Mouse (Mus musculus): ENCODE data around the gene Gm20388. TPM values are rescaled to one million over a fixed set of nuclear protein-coding genes. Genes with fewer than 3 reads are reported as not detected.

Gene Gm20388
- polyA plus RNA-seq, 1 experiment, result 10.6 TPM

DNA sequence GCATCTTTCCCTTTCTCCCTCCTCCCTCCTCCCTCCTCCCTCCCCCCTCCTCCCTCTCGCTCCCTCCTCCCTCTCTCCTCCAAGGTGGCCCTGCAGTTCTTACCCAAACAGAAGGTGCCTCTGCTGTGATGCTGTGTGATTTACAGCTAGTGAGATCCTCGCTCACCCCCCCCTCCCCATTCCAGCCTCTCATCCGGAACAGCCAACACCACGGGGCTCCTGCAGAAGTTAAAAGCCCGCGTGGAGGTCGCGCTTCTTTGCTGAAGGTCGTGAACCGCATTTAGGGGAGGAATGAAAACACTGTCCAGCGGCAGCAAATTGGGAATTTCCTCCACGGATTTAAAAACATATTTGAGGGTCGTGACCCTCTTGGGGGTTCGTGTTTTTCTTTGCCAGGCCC is 937.1 kb downstream of the Gm20388 start:
- H3K4me1 ChIP-seq (ENCODE audit: control insufficient read depth, insufficient read depth, low read length), result no peaks in the 10 kb centered on the region
- H3K27ac ChIP-seq (ENCODE audit: control insufficient read depth, insufficient read depth, low read depth, low read length, poor library complexity), result no peak overlapping the region
- 15% methylated on average over 14 of the region's 14 CpGs for WGBS
- TF ChIP-seq POLR2A (IDR thresholded peaks at IDR 0.05; ENCODE audit: borderline replicate concordance, control insufficient read depth, low read depth, low read length) (no peak), CTCF (IDR thresholded peaks at IDR 0.05; ENCODE audit: control insufficient read depth, insufficient read depth, low read length) (no peak)
- no peak overlapping the region for H3K4me3 ChIP-seq (replicated peaks; ENCODE audit: control insufficient read depth, low read depth, low read length)

DNA sequence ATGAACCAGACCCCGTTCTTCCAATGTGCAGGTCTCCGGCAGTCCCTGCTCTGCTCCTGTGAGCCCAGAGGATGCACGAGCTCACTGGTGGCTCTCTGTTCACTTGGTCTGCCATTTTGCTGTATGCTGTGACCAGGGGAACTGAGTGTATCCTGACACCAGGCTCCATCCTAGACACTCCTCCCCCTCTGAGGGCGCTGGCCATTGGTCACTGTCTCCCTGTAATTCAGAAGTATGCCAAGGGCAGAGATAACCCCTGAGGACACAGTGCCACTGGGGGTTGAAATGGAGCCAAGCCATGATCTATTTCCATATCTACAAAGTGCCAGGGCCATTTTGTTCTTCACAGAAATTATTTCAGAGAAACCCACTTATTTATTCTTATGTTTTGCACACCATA is 937.8 kb downstream of the Gm20388 start:
- no peak overlapping the region for H3K4me3 ChIP-seq (replicated peaks; ENCODE audit: control insufficient read depth, low read depth, low read length)
- no peak overlapping the region for H3K27ac ChIP-seq (ENCODE audit: control insufficient read depth, insufficient read depth, low read depth, low read length, poor library complexity)
- TF ChIP-seq POLR2A (IDR thresholded peaks at IDR 0.05; ENCODE audit: borderline replicate concordance, control insufficient read depth, low read depth, low read length) (no peak), CTCF (IDR thresholded peaks at IDR 0.05; ENCODE audit: control insufficient read depth, insufficient read depth, low read length) (no peak)
- H3K4me1 ChIP-seq (ENCODE audit: control insufficient read depth, insufficient read depth, low read length), result no peaks in the 10 kb centered on the region
- 59% methylated on average over 4 of the region's 4 CpGs for WGBS

DNA sequence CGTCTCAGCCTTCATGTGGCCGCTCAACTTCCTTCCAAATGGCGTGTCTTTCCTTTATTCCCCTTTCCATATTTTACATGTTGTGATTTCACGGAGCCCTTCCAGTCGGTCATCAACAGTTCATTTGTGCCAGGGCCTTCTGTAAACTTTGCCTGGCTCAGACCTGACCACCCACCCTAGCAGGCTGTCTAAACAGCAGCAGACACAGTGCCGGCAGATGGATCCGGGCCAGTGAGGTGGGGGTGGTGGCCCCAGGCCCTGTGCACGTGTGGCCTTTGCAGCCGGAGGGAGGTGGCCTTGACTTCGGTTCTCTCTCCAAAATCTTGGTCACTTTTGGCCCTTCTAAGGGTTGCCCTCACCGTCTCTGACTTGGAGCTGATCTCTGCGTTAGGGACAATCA is 940.8 kb downstream of the Gm20388 start:
- WGBS, result 83% methylated on average over 12 of the region's 12 CpGs
- H3K4me1 ChIP-seq (ENCODE audit: control insufficient read depth, insufficient read depth, low read length), result no peaks in the 10 kb centered on the region
- no peak for TF ChIP-seq POLR2A (IDR thresholded peaks at IDR 0.05; ENCODE audit: borderline replicate concordance, control insufficient read depth, low read depth, low read length)
- no peak overlapping the region for H3K27ac ChIP-seq (ENCODE audit: control insufficient read depth, insufficient read depth, low read depth, low read length, poor library complexity)
- H3K4me3 ChIP-seq (replicated peaks; ENCODE audit: control insufficient read depth, low read depth, low read length), result no peak overlapping the region

DNA sequence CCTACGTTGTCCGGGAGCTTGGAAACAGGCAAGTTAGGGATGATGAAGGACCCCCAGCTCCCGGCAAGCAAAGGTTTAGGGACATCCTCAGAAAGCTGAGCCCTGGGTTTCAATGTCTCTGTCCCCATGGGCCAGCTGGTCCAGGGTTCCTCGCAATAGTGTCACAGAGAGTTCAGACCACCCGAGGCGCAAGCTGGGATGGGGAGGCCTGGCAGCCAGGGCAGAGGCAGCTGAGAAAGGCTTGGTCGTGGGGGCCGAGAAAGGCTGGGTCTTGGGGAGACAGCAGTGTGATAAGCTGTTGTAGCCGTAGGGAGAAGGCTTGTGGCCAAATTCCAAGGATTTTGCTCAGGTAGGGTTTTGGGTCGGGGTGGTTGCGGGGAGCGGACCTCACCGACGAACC is 949.2 kb downstream of the Gm20388 start:
- no peaks in the 10 kb centered on the region for H3K4me1 ChIP-seq (ENCODE audit: control insufficient read depth, insufficient read depth, low read length)
- 84% methylated on average over 14 of the region's 14 CpGs for WGBS
- no peak overlapping the region for H3K4me3 ChIP-seq (replicated peaks; ENCODE audit: control insufficient read depth, low read depth, low read length)
- no peak overlapping the region for H3K27ac ChIP-seq (ENCODE audit: control insufficient read depth, insufficient read depth, low read depth, low read length, poor library complexity)
- TF ChIP-seq CTCF (IDR thresholded peaks at IDR 0.05; ENCODE audit: control insufficient read depth, insufficient read depth, low read length), result no peak
- no peak for TF ChIP-seq POLR2A (IDR thresholded peaks at IDR 0.05; ENCODE audit: borderline replicate concordance, control insufficient read depth, low read depth, low read length)

DNA sequence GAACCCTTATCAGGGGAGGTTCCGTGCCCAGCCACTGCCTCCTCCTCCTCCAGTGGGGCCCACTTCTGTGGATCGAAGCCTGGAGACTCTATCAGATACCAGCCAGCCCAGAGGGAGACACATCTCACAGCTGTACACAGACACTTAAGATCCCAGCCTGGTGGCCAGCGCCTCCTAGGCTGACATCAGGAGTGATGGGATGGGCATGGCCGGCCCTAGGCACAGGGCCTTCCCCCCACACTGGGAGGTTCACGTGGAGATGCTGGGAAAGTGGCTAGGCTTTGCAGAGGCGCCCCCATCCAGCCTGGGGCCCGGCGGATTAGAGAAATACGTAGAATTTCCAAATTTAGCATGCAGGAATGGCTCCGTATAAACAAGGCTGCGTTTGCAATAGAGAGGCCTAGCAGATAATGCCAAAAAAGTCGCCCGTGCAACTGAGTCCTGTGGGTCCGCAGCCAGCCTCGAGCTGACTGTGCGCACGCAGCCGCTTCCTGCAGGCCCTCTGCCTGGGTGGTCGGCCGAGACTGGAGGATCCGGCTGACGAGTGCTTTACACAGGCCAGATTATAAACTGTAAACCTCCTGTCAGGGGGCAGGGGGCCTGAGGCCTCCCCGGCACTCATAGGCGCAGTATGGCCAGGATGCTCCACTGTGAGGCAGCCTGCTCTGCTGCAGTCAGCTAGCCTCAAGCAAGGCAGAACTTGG is 949.9 kb downstream of the Gm20388 start:
- 68% methylated on average over 24 of the region's 24 CpGs for WGBS
- TF ChIP-seq POLR2A (IDR thresholded peaks at IDR 0.05; ENCODE audit: borderline replicate concordance, control insufficient read depth, low read depth, low read length), result no peak
- H3K4me1 ChIP-seq (ENCODE audit: control insufficient read depth, insufficient read depth, low read length), result no peaks in the 10 kb centered on the region
- H3K4me3 ChIP-seq (replicated peaks; ENCODE audit: control insufficient read depth, low read depth, low read length), result no peak overlapping the region
- H3K27ac ChIP-seq (ENCODE audit: control insufficient read depth, insufficient read depth, low read depth, low read length, poor library complexity), result no peak overlapping the region

DNA sequence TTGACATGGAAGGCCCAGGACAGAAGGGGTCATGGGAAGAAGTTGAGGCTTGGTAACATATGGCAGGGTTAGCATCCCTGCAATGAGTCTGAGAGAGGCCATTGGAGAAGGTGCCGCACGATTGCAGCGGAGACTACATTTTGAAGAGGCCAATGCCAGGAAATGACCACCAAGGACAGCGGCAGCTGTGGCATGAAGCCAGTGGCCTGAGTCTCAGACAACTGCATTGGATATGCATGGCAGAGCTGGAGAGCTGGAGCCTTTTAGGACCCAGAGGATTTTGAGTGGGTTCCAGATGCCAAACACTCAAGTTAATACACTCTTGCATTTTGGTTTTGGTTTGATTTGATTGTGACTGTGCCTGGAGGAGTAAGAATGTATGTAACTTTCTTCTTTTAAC is 953.0 kb downstream of the Gm20388 start:
- H3K4me3 ChIP-seq (replicated peaks; ENCODE audit: control insufficient read depth, low read depth, low read length), result no peak overlapping the region
- no peaks in the 10 kb centered on the region for H3K4me1 ChIP-seq (ENCODE audit: control insufficient read depth, insufficient read depth, low read length)
- no peak overlapping the region for H3K27ac ChIP-seq (ENCODE audit: control insufficient read depth, insufficient read depth, low read depth, low read length, poor library complexity)
- TF ChIP-seq CTCF (IDR thresholded peaks at IDR 0.05; ENCODE audit: control insufficient read depth, insufficient read depth, low read length) (no peak), POLR2A (IDR thresholded peaks at IDR 0.05; ENCODE audit: borderline replicate concordance, control insufficient read depth, low read depth, low read length) (no peak)
- WGBS, result 89% methylated on average over 4 of the region's 4 CpGs

DNA sequence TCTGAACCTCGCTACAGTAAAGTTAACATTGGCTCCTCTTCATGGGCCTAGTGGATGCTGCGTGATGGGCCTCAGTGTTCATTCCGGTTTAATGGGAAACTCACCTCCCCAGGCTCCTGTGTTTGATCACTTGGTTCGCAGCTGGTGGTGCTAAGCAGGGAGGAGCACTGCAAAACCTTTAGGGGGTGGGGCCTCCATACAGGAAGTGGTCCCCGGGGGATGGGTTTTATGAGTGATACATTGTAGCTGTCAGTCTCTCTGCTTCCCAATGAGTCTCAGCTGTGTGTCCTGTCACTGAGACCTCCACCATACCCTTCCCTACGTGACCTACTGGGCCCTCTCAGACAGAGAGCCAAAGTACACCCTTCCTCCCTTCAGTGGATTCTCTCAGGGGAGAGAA is 956.7 kb downstream of the Gm20388 start:
- TF ChIP-seq CTCF (IDR thresholded peaks at IDR 0.05; ENCODE audit: control insufficient read depth, insufficient read depth, low read length), result no peak
- TF ChIP-seq POLR2A (IDR thresholded peaks at IDR 0.05; ENCODE audit: borderline replicate concordance, control insufficient read depth, low read depth, low read length), result no peak
- 50% methylated on average over 6 of the region's 6 CpGs for whole genome bisulfite sequencing
- H3K27ac ChIP-seq (ENCODE audit: control insufficient read depth, insufficient read depth, low read depth, low read length, poor library complexity), result no peak overlapping the region
- H3K4me1 ChIP-seq (ENCODE audit: control insufficient read depth, insufficient read depth, low read length), result no peaks in the 10 kb centered on the region
- H3K4me3 ChIP-seq (replicated peaks; ENCODE audit: control insufficient read depth, low read depth, low read length), result no peak overlapping the region

DNA sequence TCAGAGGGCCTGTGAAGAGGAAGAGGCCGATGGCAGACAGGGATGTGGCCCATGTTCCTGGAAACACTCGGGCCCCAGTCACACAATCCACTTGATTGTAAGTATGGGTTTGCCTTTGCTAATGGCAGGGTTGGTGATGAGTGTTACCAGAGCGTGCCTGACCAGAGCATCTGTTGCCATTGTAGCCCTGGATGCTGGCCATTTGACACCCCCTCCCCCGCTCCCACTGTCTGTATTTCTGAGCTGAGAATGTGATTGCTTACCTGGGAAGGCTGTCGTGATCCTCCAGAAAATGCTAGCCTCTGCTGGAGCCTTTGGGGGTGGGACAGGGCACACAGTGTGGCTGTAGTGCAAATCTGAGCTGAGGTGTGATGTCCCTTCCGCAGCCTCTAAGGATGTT is 962.0 kb downstream of the Gm20388 start:
- H3K4me1 ChIP-seq (ENCODE audit: control insufficient read depth, insufficient read depth, low read length), result no peaks in the 10 kb centered on the region
- TF ChIP-seq CTCF (IDR thresholded peaks at IDR 0.05; ENCODE audit: control insufficient read depth, insufficient read depth, low read length), result no peak
- no peak for TF ChIP-seq POLR2A (IDR thresholded peaks at IDR 0.05; ENCODE audit: borderline replicate concordance, control insufficient read depth, low read depth, low read length)
- no peak overlapping the region for H3K4me3 ChIP-seq (replicated peaks; ENCODE audit: control insufficient read depth, low read depth, low read length)
- WGBS, result 74% methylated on average over 6 of the region's 6 CpGs
- H3K27ac ChIP-seq (ENCODE audit: control insufficient read depth, insufficient read depth, low read depth, low read length, poor library complexity), result no peak overlapping the region

All from bone marrow, adult 2 months (tissue).